Mouse (Mus musculus) limb, embryonic 15.5 days (tissue): ENCODE results near the gene Eif3f. TPM values are rescaled to one million over a fixed set of nuclear protein-coding genes. Genes with fewer than 3 reads are reported as not detected.

Source experiments
- ATAC-seq: fragments of 200-750 bp; cut with Nextera tagmentation; 2 replicates; pipeline ENCODE4 v1.8.0; 2017; ENCODE audit warnings: low read depth, moderate TSS enrichment; ENCODE audit not compliant: insufficient number of reproducible peaks, low FRiP score, low TSS enrichment
- H3K27ac ChIP-seq: fragments of 300-500 bp; sonication (generic); 2 replicates; pipeline ENCODE4 v1.5.1; 2015; ENCODE audit warnings: moderate library complexity, mild to moderate bottlenecking, inconsistent platforms
- H3K27me3 ChIP-seq: fragments of 300-500 bp; sonication (generic); 2 replicates; pipeline ENCODE4 v1.6.1; 2015; ENCODE audit warnings: inconsistent platforms
- H3K36me3 ChIP-seq: fragments of 300-500 bp; sonication (generic); 2 replicates; pipeline ENCODE4 v1.6.1; 2015; ENCODE audit warnings: inconsistent platforms
- H3K4me1 ChIP-seq: fragments of 300-500 bp; sonication (generic); 2 replicates; pipeline ENCODE4 v1.6.1; 2015; ENCODE audit warnings: inconsistent platforms
- H3K4me2 ChIP-seq: fragments of 300-500 bp; sonication (generic); 2 replicates; pipeline ENCODE4 v1.6.1; 2015; ENCODE audit warnings: mild to moderate bottlenecking, inconsistent platforms
- H3K4me3 ChIP-seq: fragments of 300-500 bp; sonication (generic); 2 replicates; pipeline ENCODE4 v1.5.1; 2015; ENCODE audit warnings: mild to moderate bottlenecking, inconsistent platforms
- H3K9ac ChIP-seq: fragments of 300-500 bp; sonication (generic); 2 replicates; pipeline ENCODE4 v1.6.1; 2015; ENCODE audit warnings: inconsistent platforms
- H3K9me3 ChIP-seq: fragments of 300-500 bp; sonication (generic); 2 replicates; pipeline ENCODE4 v1.6.1; 2016; ENCODE audit warnings: inconsistent platforms
- WGBS: fragments of 180-500 bp; shearing (Covaris S2); methylation state at CpG from one replicate; pipeline ENCODE4 v1.1.7; 2015; 5-methylcytosine and 5-hydroxymethylcytosine counted together
- polyA plus RNA-seq: library from polyadenylated mRNA; unstranded; fragments of >200 nt; fragmentation: Nextera tagmentation; extraction: Ambion mirVana; gene quantifications from 2 replicates; pipeline ENCODE4 v1.2.1, GENCODE M21; 2015

Gene Eif3f
- polyA plus RNA-seq, 1 experiment from 2014 or later: 85.2 TPM

GRCm38 (mm10) chr7:108985934-108986708 is 51.9 kb downstream of the Eif3f start:
- ATAC-seq: no peak
- no peaks in the 10 kb centered on the region for H3K36me3 ChIP-seq
- no peaks in the 10 kb centered on the region for H3K9me3 ChIP-seq
- H3K27me3 ChIP-seq: no peaks in the 10 kb centered on the region
- WGBS: 85% methylated on average over 2 of the region's 3 CpGs
- H3K9ac ChIP-seq: no peak overlapping the region
- no peak overlapping the region for H3K4me2 ChIP-seq
- no peaks in the 10 kb centered on the region for H3K4me1 ChIP-seq
- H3K4me3 ChIP-seq: no peak overlapping the region
- H3K27ac ChIP-seq: no peak overlapping the region

- Histone ChIP-seq H3K9ac (no peak overlapping the region), H3K4me3 (no peak overlapping the region), H3K36me3 (no peaks in the 10 kb centered on the region), H3K27me3 (no peaks in the 10 kb centered on the region), H3K4me2 (no peak overlapping the region), H3K4me1 (no peaks in the 10 kb centered on the region), H3K27ac (no peak overlapping the region), H3K9me3 (no peaks in the 10 kb centered on the region)
- 79% methylated on average over 9 of the region's 9 CpGs for WGBS
- no peak for ATAC-seq
Observed at GRCm38 (mm10) chr7:108991207-108991606, 57.0 kb downstream of the Eif3f start.

Other genes starting within 250 kb of the Eif3f start
- not detected in 2 replicates for gene Olfr512, start 221.1 kb upstream of the Eif3f start, polyA plus RNA-seq
- gene Olfr513, start 183.4 kb upstream of the Eif3f start, polyA plus RNA-seq: not detected in 2 replicates
- not detected in 2 replicates for gene Olfr514, start 108.4 kb upstream of the Eif3f start, polyA plus RNA-seq
- gene Olfr516, start 83.9 kb upstream of the Eif3f start, polyA plus RNA-seq: not detected in 2 replicates
- not detected in 2 replicates for gene Olfr517, start 62.0 kb upstream of the Eif3f start, polyA plus RNA-seq
- not detected in 2 replicates for gene Olfr518, start 49.4 kb upstream of the Eif3f start, polyA plus RNA-seq
- not detected in 2 replicates for gene Olfr519, start 40.0 kb upstream of the Eif3f start, polyA plus RNA-seq
- gene Nlrp10, start 4.2 kb upstream of the Eif3f start, polyA plus RNA-seq: 1.5 and 2.0 TPM in 2 replicates
- gene Tub, start 15.9 kb downstream of the Eif3f start, polyA plus RNA-seq: 2.3 and 2.5 TPM in 2 replicates
- 1.7 and 1.8 TPM in 2 replicates for gene Ric3, start 148.9 kb downstream of the Eif3f start, polyA plus RNA-seq
- gene Lmo1, start 240.8 kb downstream of the Eif3f start, polyA plus RNA-seq: 46.4 and 47.7 TPM in 2 replicates